Mouse (Mus musculus) cortical plate, adult 2 months (tissue): Measurements from ENCODE around the gene Gcn1l1.

Experiments used
- CTCF ChIP-seq: fragments of 200-500 bp; IDR thresholded peaks from 2 replicates; pipeline ENCODE4 v1.5.1; 2011; ENCODE audit warnings: mild to moderate bottlenecking, control low read depth, low read length; ENCODE audit not compliant: insufficient read depth; ENCODE audit errors: extremely low read depth
- POLR2A ChIP-seq: fragments of 200-500 bp; IDR thresholded peaks from 2 replicates; pipeline ENCODE4 v1.6.1; 2011; ENCODE audit warnings: mild to moderate bottlenecking, low read length, control low read depth; ENCODE audit not compliant: insufficient read depth; ENCODE audit errors: extremely low read depth

DNA sequence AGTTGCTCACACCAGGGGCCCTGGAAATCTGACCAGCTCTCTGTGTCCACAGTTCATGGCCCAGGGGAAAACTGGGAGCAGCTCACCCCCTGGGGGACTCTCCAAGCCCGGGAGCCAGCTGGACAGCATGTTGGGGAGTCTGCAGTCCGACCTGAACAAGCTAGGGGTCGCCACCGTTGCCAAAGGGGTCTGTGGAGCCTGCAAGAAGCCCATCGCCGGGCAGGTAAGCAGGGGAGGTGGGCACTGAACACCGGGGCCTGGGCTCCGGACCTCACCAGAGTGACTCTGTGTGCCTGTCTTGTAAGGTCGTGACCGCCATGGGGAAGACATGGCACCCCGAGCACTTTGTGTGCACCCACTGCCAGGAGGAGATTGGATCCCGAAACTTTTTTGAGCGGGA lies 13.3 kb upstream of the Gcn1l1 start:
- no peak for TF ChIP-seq CTCF
- TF ChIP-seq POLR2A, result no peak
